Mouse (Mus musculus) heart, adult 2 months (tissue): ENCODE results near the gene Yars. TPM values are rescaled to one million over a fixed set of nuclear protein-coding genes. Genes with fewer than 3 reads are reported as not detected.

Source experiments
- DNase-seq, 2 experiments: peaks; one replicate each; pipeline ENCODE4 v3.0.0; 2021
- H3K27ac ChIP-seq: fragments of 200-600 bp; 2 replicates; pipeline ENCODE4 v1.8.1; 2022
- H3K27me3 ChIP-seq: fragments of 200-500 bp; 2 replicates; pipeline ENCODE4 v1.6.1; 2012; ENCODE audit warnings: mild to moderate bottlenecking, low read length, inconsistent platforms, mixed read lengths; ENCODE audit not compliant: control insufficient read depth, insufficient read depth
- H3K36me3 ChIP-seq: fragments of 200-500 bp; 2 replicates; pipeline ENCODE4 v1.6.1; 2012; ENCODE audit warnings: low read length, inconsistent platforms; ENCODE audit not compliant: control insufficient read depth, insufficient read depth
- H3K4me1 ChIP-seq: fragments of 200-500 bp; 2 replicates; pipeline ENCODE4 v1.6.1; 2011; ENCODE audit warnings: low read length; ENCODE audit not compliant: control insufficient read depth, insufficient read depth
- H3K4me3 ChIP-seq: fragments of 200-600 bp; 2 replicates; pipeline ENCODE4 v1.8.1; 2022
- H3K79me2 ChIP-seq: fragments of 200-500 bp; replicated peaks from 2 replicates; pipeline ENCODE4 v1.6.1; 2012; ENCODE audit warnings: mild to moderate bottlenecking, inconsistent platforms, low read length, moderate library complexity, mixed read lengths; ENCODE audit not compliant: control insufficient read depth, insufficient read depth
- H3K9ac ChIP-seq: fragments of 200-500 bp; 2 replicates; pipeline ENCODE4 v1.6.1; 2012; ENCODE audit warnings: low read depth, mild to moderate bottlenecking, control low read depth, inconsistent platforms, low read length, mixed read lengths
- CTCF ChIP-seq: fragments of 200-600 bp; IDR thresholded peaks from 2 replicates; pipeline ENCODE4 v1.8.1; 2022; ENCODE audit warnings: antibody characterized with exemption, mild to moderate bottlenecking, moderate library complexity
- EP300 ChIP-seq: fragments of 200-500 bp; IDR thresholded peaks from 2 replicates; pipeline ENCODE4 v1.6.1; 2011; ENCODE audit warnings: low read depth, low read length, control low read depth; ENCODE audit not compliant: insufficient read depth
- POLR2A ChIP-seq: fragments of 200-500 bp; IDR thresholded peaks from 2 replicates; pipeline ENCODE4 v1.6.1; 2011; ENCODE audit warnings: mild to moderate bottlenecking, low read depth, low read length, control low read depth; ENCODE audit not compliant: insufficient read depth
- WGBS: fragments of 180-500 bp; shearing (Covaris S2); methylation state at CpG from one replicate; pipeline ENCODE4 v1.1.7; 2018; 5-methylcytosine and 5-hydroxymethylcytosine counted together
- intact Hi-C: fragments of 180-260 bp; cut with DNase I; formaldehyde crosslinking; loops from one replicate; pipeline ENCODE4 v1.15.1; 2025
- polyA plus RNA-seq: library from polyadenylated mRNA; depleted of rRNA; stranded (reverse); fragments of >200 nt; gene quantifications from 2 replicates; pipeline ENCODE4 v1.2.3, GENCODE M21; 2012
- total RNA-seq, 2 experiments: library from RNA; stranded (reverse); gene quantifications; 2 replicates each; pipeline ENCODE4 v1.2.3; 2021

The Yars gene
- total and polyA plus RNA-seq, 3 experiments = 10.4 to 29.7 (median 26.3) TPM

DNA sequence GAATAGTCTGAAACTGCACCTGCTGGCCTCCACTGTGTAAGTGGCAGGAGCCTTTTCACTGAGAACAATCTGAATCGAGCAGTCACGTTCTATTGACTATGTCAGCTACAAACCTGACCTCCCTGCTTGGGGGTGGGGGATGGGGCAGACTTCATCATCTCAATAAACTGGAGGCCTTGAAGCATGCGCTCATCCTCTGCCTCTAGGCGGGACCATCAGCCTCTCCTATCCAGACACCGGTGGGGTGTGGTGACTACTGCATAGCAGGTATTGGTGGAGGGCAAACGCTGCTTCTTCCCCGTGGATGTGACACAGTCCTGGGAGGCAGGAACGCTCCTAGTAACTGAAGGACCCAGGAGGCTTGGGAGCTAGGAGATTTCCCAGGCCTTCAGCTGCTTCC, 41.4 kb downstream of the Yars start:
- Histone ChIP-seq H3K4me1 (peaks cover 5% of the 10 kb centered on the region), H3K79me2 (no peaks in the 10 kb centered on the region), H3K27me3 (no peaks in the 10 kb centered on the region), H3K4me3 (no peak overlapping the region), H3K9ac (no peak overlapping the region), H3K27ac (no peak overlapping the region), H3K36me3 (no peaks in the 10 kb centered on the region)
- WGBS = 76% methylated on average over 8 of the region's 8 CpGs
- TF ChIP-seq EP300 (no peak), POLR2A (no peak), CTCF (no peak)
- DNase-seq = no peak
- intact Hi-C loops = no loop called here

DNA sequence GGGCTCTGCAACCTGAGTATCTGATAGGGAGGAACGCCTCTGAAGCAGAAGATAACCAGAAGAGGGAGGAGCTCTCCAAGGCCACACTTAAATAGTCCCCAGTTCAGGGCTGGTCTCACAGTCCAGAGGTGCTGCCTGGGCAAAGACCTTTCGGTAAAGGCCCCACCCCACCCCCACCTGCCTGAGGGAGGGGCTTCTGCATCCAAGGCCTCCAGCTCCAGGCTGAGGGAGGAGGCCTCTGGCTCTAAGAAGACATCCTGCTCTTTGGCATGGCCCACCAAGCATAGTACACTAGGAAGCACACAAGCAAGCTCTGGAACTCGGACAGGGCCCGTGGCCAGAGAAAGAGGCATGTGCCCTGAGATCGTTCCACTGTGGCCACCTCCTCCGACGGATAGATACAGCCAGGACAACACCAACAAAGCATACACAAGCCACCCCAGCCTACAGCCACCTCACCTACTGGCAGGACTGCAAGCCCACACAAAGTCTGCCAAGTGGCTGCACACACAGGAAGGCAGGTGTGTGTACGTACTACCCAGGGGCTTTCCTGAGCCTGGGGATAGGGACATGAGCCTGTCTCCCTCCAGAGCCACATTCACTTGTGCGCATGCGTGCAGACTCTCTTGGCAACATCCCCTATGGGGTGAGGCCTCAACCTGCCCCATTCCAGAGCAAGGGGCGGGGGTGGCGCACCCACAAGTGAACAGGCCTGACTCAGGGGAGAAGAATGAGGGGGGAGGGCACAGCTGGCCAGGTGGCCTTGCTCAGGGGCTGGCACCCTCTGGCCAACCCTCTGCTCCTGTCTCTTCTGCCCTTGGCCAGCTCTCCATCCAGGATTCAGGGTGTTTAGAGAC, 42.3 kb downstream of the Yars start:
- H3K27me3 ChIP-seq = no peaks in the 10 kb centered on the region
- no peak overlapping the region for H3K27ac ChIP-seq
- H3K36me3 ChIP-seq = no peaks in the 10 kb centered on the region
- H3K4me3 ChIP-seq = no peak overlapping the region
- peaks cover 5% of the 10 kb centered on the region for H3K4me1 ChIP-seq
- TF ChIP-seq CTCF (no peak), EP300 (no peak), POLR2A (no peak)
- intact Hi-C loops = no loop called here
- 77% methylated on average over 12 of the region's 12 CpGs for WGBS
- peak in 1 of 2 experiments; percentile 35 for DNase-seq
- H3K79me2 ChIP-seq = no peaks in the 10 kb centered on the region
- no peak overlapping the region for H3K9ac ChIP-seq

- Histone ChIP-seq H3K36me3 (no peaks in the 10 kb centered on the region), H3K9ac (no peak overlapping the region), H3K4me3 (no peak overlapping the region), H3K27ac (no peak overlapping the region), H3K27me3 (no peaks in the 10 kb centered on the region), H3K79me2 (no peaks in the 10 kb centered on the region), H3K4me1 (peaks cover 5% of the 10 kb centered on the region)
- intact Hi-C loops = no loop called here
- TF ChIP-seq CTCF (no peak), EP300 (no peak), POLR2A (no peak)
- WGBS = 95% methylated on average over 9 of the region's 9 CpGs
- no peak for DNase-seq
Observed at GRCm38 (mm10) chr4:129232561-129233360, 43.2 kb downstream of the Yars start.

DNA sequence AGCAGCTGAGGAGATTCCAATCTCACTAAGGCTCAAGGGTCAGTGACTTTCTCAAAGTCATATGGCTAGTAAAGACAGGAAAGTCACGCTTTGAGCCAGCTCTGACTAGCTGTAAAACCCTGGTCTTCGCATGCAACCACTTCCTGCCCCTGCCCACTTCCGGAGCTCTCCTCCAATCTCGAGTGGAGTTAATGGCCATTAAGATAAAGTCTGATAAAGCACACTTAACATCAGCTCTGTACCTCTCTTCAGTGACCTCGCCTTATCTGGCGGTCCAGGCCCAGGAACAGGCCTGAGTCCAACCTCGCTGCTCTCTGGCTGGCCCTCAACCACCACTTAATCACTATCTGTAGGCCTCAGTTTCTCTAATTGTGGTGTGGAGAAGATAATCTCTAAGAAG, 44.9 kb downstream of the Yars start:
- peaks cover 5% of the 10 kb centered on the region for H3K4me1 ChIP-seq
- no peak overlapping the region for H3K9ac ChIP-seq
- 23% methylated on average over 7 of the region's 7 CpGs for WGBS
- H3K27me3 ChIP-seq = no peaks in the 10 kb centered on the region
- H3K27ac ChIP-seq = no peak overlapping the region
- TF ChIP-seq CTCF = no peak
- no peak for TF ChIP-seq EP300
- TF ChIP-seq POLR2A = no peak
- intact Hi-C loops = no loop called here
- H3K4me3 ChIP-seq = no peak overlapping the region
- H3K79me2 ChIP-seq = no peaks in the 10 kb centered on the region
- DNase-seq = no peak
- no peaks in the 10 kb centered on the region for H3K36me3 ChIP-seq

GRCm38 (mm10) chr4:129235147-129235546, 45.6 kb downstream of the Yars start:
- intact Hi-C loops = no loop called here
- TF ChIP-seq EP300 (no peak), CTCF (no peak), POLR2A (no peak)

More at GRCm38 (mm10) chr4:129235147-129235546, 45.6 kb downstream of the Yars start:
- 65% methylated on average over 3 of the region's 3 CpGs for WGBS
- Histone ChIP-seq H3K27ac (no peak overlapping the region), H3K36me3 (no peaks in the 10 kb centered on the region), H3K4me3 (no peak overlapping the region), H3K4me1 (peaks cover 5% of the 10 kb centered on the region), H3K27me3 (no peaks in the 10 kb centered on the region), H3K9ac (no peak overlapping the region), H3K79me2 (no peaks in the 10 kb centered on the region)
- no peak for DNase-seq
